Mouse (Mus musculus): ENCODE measurements around the gene Ston2.
"Not testable (repeated sequence)": the region's sequence is repeated elsewhere in the genome, so short reads cannot be mapped to it uniquely, and the experiment has no call there.

Ston2 gene

GRCm38 (mm10) chr12:91588176-91588669 is 200.0 kb downstream of the Ston2 start:
- DNase-seq, result peak; percentile 94

DNA sequence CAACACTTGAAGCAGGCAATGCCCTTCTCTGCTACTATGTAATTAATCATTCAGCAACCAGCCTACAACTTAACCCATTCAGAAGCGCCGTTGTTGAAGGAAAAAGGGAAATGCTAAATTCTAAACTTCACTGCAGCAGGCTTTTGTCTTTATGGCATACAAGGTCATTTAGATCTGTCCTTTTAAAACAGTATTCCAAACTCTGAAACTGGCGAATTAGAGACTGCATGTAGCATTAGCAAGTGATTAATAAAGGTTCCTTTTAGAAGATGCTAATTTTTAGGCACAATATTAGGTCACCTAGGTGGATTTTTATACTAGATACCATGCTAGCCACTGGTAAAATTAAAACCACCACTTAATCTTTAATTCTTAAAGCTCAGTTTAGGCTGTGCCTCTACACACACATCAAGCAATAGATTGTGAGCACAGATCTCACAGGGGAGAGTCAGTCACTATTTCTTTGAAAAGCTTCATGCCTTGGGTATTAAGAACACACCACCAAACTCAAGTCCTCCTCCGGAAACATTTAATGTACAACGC is 200.6 kb downstream of the Ston2 start:
- no peak for DNase-seq

- no peak for DNase-seq
These were observed 201.1 kb downstream of the Ston2 start for GRCm38 (mm10) chr12:91587077-91587476.

DNA sequence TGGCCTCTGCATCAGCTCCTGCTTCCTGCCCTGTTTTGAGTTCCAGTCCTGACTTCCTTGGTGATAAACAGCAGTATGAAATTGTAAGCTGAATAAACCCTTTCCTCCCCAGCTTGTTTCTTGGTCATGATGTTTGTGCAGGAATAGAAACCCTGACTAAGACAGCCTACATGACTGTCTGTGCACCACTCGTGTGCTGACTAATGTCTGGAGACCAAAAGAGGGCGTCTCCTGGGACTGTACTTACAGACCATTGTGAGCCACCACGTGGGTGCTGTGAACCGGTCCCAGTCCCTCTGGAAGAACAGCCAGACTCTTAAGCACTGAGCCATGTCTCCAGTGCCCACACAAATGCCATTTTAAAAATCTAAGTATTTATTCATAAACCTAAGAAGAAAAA is 202.4 kb downstream of the Ston2 start:
- DNase-seq, result not testable (repeated sequence)

- DNase-seq, result no peak
These were observed 203.0 kb downstream of the Ston2 start for GRCm38 (mm10) chr12:91585206-91585605.

DNA sequence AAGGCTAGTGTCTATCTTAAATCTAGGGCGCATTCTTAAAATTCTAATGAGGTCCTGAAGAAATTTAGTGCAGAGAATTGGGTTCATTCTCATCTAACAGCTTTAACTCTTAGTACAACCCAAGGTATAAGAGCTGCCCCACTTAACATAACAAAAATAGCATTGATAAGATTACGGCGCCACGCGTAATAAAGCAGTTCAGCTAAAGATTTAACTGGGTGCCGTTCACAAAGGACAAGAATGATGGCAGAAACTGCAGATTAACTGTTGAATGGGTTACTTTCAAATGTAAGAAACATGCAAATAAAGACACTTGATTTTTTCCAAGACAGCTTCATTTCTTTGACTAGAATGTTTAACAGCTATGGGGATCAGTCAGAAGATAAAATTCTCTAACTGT is 204.8 kb downstream of the Ston2 start:
- no peak for DNase-seq
